Mouse (Mus musculus): ENCODE measurements at regions not wholly inside any gene's neighbourhood (a gene's known extent, or its start where the extent isn't known, plus 50 kb on each side); places are given as distances from the start of the nearest gene placed in this dataset.

- no peak overlapping the region for H3K4me3 ChIP-seq (ENCODE audit: low read depth, low read length)
- peak overlapping the region; percentile 36; the same call in 1 of the 2 replicates for H3K27ac ChIP-seq (ENCODE audit: low read depth, low read length)
- peaks cover 40% of the 10 kb centered on the region for H3K4me1 ChIP-seq (ENCODE audit: control insufficient read depth, insufficient read depth, low read length)
- H3K9me3 ChIP-seq (replicated peaks; ENCODE audit: control insufficient read depth, low read length): no peaks in the 10 kb centered on the region
- ATAC-seq (replicated peaks; ENCODE audit: insufficient number of reproducible peaks, low FRiP score, low TSS enrichment): peak; percentile 27; the same call in 1 of the 2 replicates
- H3K9ac ChIP-seq (ENCODE audit: low read depth, low read length): no peak overlapping the region
- H3K36me3 ChIP-seq (ENCODE audit: control insufficient read depth, insufficient read depth, low read length): no peaks in the 10 kb centered on the region
- WGBS (ENCODE audit: insufficient replicate concordance): 58% methylated on average over 13 of the region's 13 CpGs
- no peak overlapping the region for H3K4me2 ChIP-seq
- H3K27me3 ChIP-seq (ENCODE audit: control insufficient read depth, insufficient read depth, low read length): no peaks in the 10 kb centered on the region
These were observed 90.2 kb upstream of the Zfp703 start for GRCm38 (mm10) chr8:26886783-26887486.

GRCm38 (mm10) chr8:26887551-26887950, 89.6 kb upstream of the Zfp703 start:
- Histone ChIP-seq H3K4me3 (ENCODE audit: low read depth, low read length) (no peak overlapping the region), H3K27me3 (ENCODE audit: control insufficient read depth, insufficient read depth, low read length) (no peaks in the 10 kb centered on the region), H3K27ac (ENCODE audit: low read depth, low read length) (peak overlapping the region; percentile 36; the same call in 1 of the 2 replicates), H3K9me3 (replicated peaks; ENCODE audit: control insufficient read depth, low read length) (no peaks in the 10 kb centered on the region), H3K36me3 (ENCODE audit: control insufficient read depth, insufficient read depth, low read length) (no peaks in the 10 kb centered on the region), H3K4me1 (ENCODE audit: control insufficient read depth, insufficient read depth, low read length) (peaks cover 43% of the 10 kb centered on the region), H3K4me2 (no peak overlapping the region), H3K9ac (ENCODE audit: low read depth, low read length) (no peak overlapping the region)
- ATAC-seq (replicated peaks; ENCODE audit: insufficient number of reproducible peaks, low FRiP score, low TSS enrichment): no peak
- WGBS (ENCODE audit: insufficient replicate concordance): 50% methylated on average over 5 of the region's 5 CpGs

DNA sequence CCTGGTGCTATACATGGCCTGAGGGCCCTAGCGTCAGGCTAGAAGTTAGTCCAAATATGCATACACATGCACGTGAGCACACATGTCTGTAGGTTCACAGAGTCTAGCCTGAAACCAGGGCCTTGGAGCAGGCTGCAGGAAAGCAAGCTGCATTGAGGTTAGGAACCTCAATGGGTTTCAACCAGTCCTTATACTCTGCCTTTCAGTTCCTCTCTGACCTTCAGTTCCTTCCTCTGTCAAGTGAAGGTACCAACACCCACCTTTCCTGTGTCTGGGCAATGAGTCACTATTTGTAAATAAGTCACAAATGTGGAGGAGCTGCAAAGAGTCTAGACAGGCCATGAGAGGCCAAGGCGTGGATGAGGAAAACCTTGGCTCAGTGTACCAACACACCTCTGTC, 89.1 kb upstream of the Zfp703 start:
- H3K4me2 ChIP-seq: no peak overlapping the region
- no peaks in the 10 kb centered on the region for H3K27me3 ChIP-seq (ENCODE audit: control insufficient read depth, insufficient read depth, low read length)
- H3K4me1 ChIP-seq (ENCODE audit: control insufficient read depth, insufficient read depth, low read length): peaks cover 43% of the 10 kb centered on the region
- 79% methylated on average over 3 of the region's 3 CpGs for WGBS (ENCODE audit: insufficient replicate concordance)
- H3K9ac ChIP-seq (ENCODE audit: low read depth, low read length): no peak overlapping the region
- no peak for ATAC-seq (replicated peaks; ENCODE audit: insufficient number of reproducible peaks, low FRiP score, low TSS enrichment)
- H3K4me3 ChIP-seq (ENCODE audit: low read depth, low read length): no peak overlapping the region
- no peaks in the 10 kb centered on the region for H3K36me3 ChIP-seq (ENCODE audit: control insufficient read depth, insufficient read depth, low read length)
- H3K9me3 ChIP-seq (replicated peaks; ENCODE audit: control insufficient read depth, low read length): no peaks in the 10 kb centered on the region
- H3K27ac ChIP-seq (ENCODE audit: low read depth, low read length): no peak overlapping the region

DNA sequence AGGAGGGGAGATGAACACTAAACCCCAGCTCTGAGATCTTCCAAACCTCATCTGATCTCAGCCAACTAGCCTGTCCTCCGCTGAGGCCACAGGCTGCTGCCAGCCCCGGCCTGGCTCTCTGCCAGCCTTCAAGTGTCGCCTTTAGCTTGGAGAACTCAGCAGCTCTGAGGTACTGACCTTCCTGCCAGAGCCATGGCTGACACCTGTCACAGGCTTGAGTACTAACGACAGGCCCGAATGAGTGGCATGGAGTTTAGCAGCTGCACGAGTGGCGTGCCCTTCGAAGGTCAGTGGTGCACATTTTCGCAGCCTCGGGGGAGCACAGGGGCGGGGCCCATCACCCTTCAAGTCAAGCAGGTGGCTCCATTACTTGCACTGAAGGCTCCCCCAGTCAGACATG, 85.2 kb upstream of the Zfp703 start:
- Histone ChIP-seq H3K9ac (ENCODE audit: low read depth, low read length) (no peak overlapping the region), H3K27ac (ENCODE audit: low read depth, low read length) (peak overlapping the region; percentile 42), H3K4me1 (ENCODE audit: control insufficient read depth, insufficient read depth, low read length) (peaks cover 22% of the 10 kb centered on the region), H3K36me3 (ENCODE audit: control insufficient read depth, insufficient read depth, low read length) (no peaks in the 10 kb centered on the region), H3K4me3 (ENCODE audit: low read depth, low read length) (no peak overlapping the region), H3K9me3 (replicated peaks; ENCODE audit: control insufficient read depth, low read length) (no peaks in the 10 kb centered on the region), H3K4me2 (no peak overlapping the region), H3K27me3 (ENCODE audit: control insufficient read depth, insufficient read depth, low read length) (no peaks in the 10 kb centered on the region)
- ATAC-seq (replicated peaks; ENCODE audit: insufficient number of reproducible peaks, low FRiP score, low TSS enrichment): peak; percentile 62
- 46% methylated on average over 11 of the region's 11 CpGs for WGBS (ENCODE audit: insufficient replicate concordance)

GRCm38 (mm10) chr8:26892380-26892779, 84.7 kb upstream of the Zfp703 start:
- ATAC-seq (replicated peaks; ENCODE audit: insufficient number of reproducible peaks, low FRiP score, low TSS enrichment): no peak
- Histone ChIP-seq H3K4me3 (ENCODE audit: low read depth, low read length) (no peak overlapping the region), H3K4me2 (no peak overlapping the region), H3K27me3 (ENCODE audit: control insufficient read depth, insufficient read depth, low read length) (no peaks in the 10 kb centered on the region), H3K36me3 (ENCODE audit: control insufficient read depth, insufficient read depth, low read length) (no peaks in the 10 kb centered on the region), H3K4me1 (ENCODE audit: control insufficient read depth, insufficient read depth, low read length) (peaks cover 17% of the 10 kb centered on the region), H3K27ac (ENCODE audit: low read depth, low read length) (peak overlapping the region; percentile 42), H3K9ac (ENCODE audit: low read depth, low read length) (no peak overlapping the region), H3K9me3 (replicated peaks; ENCODE audit: control insufficient read depth, low read length) (no peaks in the 10 kb centered on the region)
- 71% methylated on average over 7 of the region's 7 CpGs for WGBS (ENCODE audit: insufficient replicate concordance)

DNA sequence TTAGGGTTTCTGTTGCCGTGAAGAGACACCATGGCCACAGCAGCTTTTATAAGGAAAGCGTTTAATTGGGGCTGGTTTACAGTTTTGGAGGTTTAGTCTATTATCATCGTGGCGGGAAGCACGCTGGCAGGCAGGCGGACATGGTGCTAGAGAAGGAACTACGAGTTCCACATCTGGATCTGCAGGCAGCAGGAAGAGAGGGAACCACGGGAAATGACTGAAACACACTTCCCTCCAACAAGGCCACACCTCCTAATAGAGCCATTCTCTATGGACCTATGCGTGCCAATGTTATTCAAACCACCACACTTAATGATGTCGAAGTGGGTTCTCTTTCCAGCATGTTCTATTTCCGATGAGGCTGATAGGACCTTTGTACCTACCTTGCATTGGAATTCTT, 81.3 kb upstream of the Zfp703 start:
- Histone ChIP-seq H3K9ac (ENCODE audit: low read depth, low read length) (no peak overlapping the region), H3K9me3 (replicated peaks; ENCODE audit: control insufficient read depth, low read length) (no peaks in the 10 kb centered on the region), H3K27ac (ENCODE audit: low read depth, low read length) (no peak overlapping the region), H3K4me1 (ENCODE audit: control insufficient read depth, insufficient read depth, low read length) (peaks cover 11% of the 10 kb centered on the region), H3K27me3 (ENCODE audit: control insufficient read depth, insufficient read depth, low read length) (no peaks in the 10 kb centered on the region), H3K4me3 (ENCODE audit: low read depth, low read length) (no peak overlapping the region), H3K4me2 (no peak overlapping the region), H3K36me3 (ENCODE audit: control insufficient read depth, insufficient read depth, low read length) (no peaks in the 10 kb centered on the region)
- 81% methylated on average over 11 of the region's 11 CpGs for WGBS (ENCODE audit: insufficient replicate concordance)
- no peak for ATAC-seq (replicated peaks; ENCODE audit: insufficient number of reproducible peaks, low FRiP score, low TSS enrichment)

DNA sequence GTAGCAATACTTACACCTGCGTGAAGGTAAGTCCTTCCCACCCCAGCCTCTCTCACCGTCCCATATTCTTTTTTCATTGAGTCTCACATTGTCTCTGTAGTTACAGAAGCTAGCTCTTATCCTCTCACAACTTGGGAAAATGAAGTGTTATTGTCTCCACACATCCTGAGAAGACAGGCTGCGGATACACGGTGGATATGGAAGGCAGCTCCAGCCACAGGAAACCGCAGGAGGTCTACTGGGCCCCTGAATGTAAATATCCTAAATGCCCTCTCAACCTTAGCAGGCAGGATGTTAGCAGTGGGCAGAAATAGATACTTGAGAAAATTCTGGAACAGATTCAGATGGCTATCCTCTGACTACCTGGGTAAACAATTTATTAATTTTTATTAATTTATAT, 73.8 kb upstream of the Zfp703 start:
- Histone ChIP-seq H3K9me3 (replicated peaks; ENCODE audit: control insufficient read depth, low read length) (no peaks in the 10 kb centered on the region), H3K4me2 (no peak overlapping the region), H3K4me1 (ENCODE audit: control insufficient read depth, insufficient read depth, low read length) (no peaks in the 10 kb centered on the region), H3K27ac (ENCODE audit: low read depth, low read length) (no peak overlapping the region), H3K4me3 (ENCODE audit: low read depth, low read length) (no peak overlapping the region), H3K9ac (ENCODE audit: low read depth, low read length) (no peak overlapping the region), H3K36me3 (ENCODE audit: control insufficient read depth, insufficient read depth, low read length) (no peaks in the 10 kb centered on the region), H3K27me3 (ENCODE audit: control insufficient read depth, insufficient read depth, low read length) (no peaks in the 10 kb centered on the region)
- no peak for ATAC-seq (replicated peaks; ENCODE audit: insufficient number of reproducible peaks, low FRiP score, low TSS enrichment)
- WGBS (ENCODE audit: insufficient replicate concordance): 65% methylated on average over 5 of the region's 5 CpGs

GRCm38 (mm10) chr8:26906257-26906656, 70.9 kb upstream of the Zfp703 start:
- Histone ChIP-seq H3K27me3 (ENCODE audit: control insufficient read depth, insufficient read depth, low read length) (no peaks in the 10 kb centered on the region), H3K4me1 (ENCODE audit: control insufficient read depth, insufficient read depth, low read length) (no peaks in the 10 kb centered on the region), H3K4me3 (ENCODE audit: low read depth, low read length) (no peak overlapping the region), H3K4me2 (no peak overlapping the region), H3K27ac (ENCODE audit: low read depth, low read length) (no peak overlapping the region), H3K9me3 (replicated peaks; ENCODE audit: control insufficient read depth, low read length) (no peaks in the 10 kb centered on the region), H3K9ac (ENCODE audit: low read depth, low read length) (no peak overlapping the region), H3K36me3 (ENCODE audit: control insufficient read depth, insufficient read depth, low read length) (no peaks in the 10 kb centered on the region)
- ATAC-seq (replicated peaks; ENCODE audit: insufficient number of reproducible peaks, low FRiP score, low TSS enrichment): no peak
- 89% methylated on average over 4 of the region's 4 CpGs for WGBS (ENCODE audit: insufficient replicate concordance)
